Mouse (Mus musculus) adrenal gland, postnatal 36 days (tissue): Measurements from ENCODE around the gene Nrtn. TPM values are rescaled to one million over a fixed set of nuclear protein-coding genes. Genes with fewer than 3 reads are reported as not detected.

Source experiments
- DNase-seq, 2 experiments: peaks; one replicate each; pipeline ENCODE4 v3.0.0; 2021; ENCODE audit warnings: mixed read lengths in 1 of 2
- long read RNA-seq, 2 experiments: library from polyadenylated mRNA; stranded (forward); transcript quantifications; one replicate each; pipeline ENCODE4 v2.0.0; 2021; ENCODE audit warnings: borderline sequencing depth in 2 of 2
- total RNA-seq, 2 experiments: library from RNA; stranded (reverse); gene quantifications; 2 replicates each; pipeline ENCODE4 v1.2.3; 2021

The Nrtn gene
- total RNA-seq: 1 to 10 TPM; 3.8 to 5.4 TPM
- long read RNA-seq, experiment 1, transcript Nrtn-201 (3 exons, 1,023 nt): major isoform, 8 of 8 reads
- long read RNA-seq, experiment 1, partial matches to known transcripts: 0 of 8 reads
- long read RNA-seq, experiment 1, other reads (novel, unspliced or antisense): 0 of 8 reads
- long read RNA-seq, experiment 2, transcript Nrtn-201 (3 exons, 1,023 nt): major isoform, 9 of 9 reads
- long read RNA-seq, experiment 2, partial matches to known transcripts: 0 of 9 reads
- long read RNA-seq, experiment 2, other reads (novel, unspliced or antisense): 0 of 9 reads

- peak; percentile 96 for DNase-seq
Measured at GRCm38 (mm10) chr17:56757416-56758123, at the start of gene Nrtn. TSS of gene Nrtn (minus strand) at chr17:56757530.

- DNase-seq: peak; percentile 54 to 57
Measured at GRCm38 (mm10) chr17:56805784-56806183, 48.5 kb upstream of the Nrtn start.

DNA sequence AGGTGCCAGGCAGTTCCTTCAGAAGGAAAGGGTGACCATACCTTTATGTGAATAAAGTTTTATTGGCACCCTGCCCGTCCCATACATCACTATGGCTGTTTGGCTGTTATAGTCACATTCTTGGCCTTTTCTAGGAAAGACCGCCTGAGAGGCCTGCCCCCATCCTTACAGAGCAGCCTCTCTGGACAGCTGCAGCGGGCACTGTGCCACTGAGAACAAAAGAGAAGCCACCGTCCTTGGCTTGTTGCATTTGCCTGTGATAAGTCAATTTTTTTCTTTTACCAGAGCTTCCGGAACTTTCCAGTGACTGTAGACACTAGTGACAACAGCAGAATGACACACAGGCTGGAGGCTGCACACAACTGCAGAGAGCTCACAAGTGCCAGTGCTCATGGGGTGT is 47.6 kb upstream of the Nrtn start:
- DNase-seq: peak; percentile 78 to 79

DNA sequence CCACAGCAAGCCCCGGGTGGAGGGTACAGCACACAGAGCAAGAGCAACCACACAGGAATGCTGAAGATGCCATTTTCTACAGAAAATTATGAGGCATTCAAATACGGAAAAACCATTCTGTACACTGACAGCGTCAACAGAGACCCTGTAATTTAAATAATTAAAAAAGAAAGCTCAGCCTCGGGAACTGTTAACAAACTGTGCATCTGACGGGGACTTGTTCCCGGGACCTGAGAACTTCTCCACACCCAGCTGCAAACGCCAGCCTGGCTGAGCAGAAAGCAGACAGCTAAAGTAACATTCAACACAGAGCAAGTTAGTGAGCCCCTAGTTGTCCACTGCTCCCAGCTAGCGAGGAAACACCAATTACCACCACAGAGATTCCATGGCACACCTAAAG is 44.7 kb upstream of the Nrtn start:
- DNase-seq: no peak

DNA sequence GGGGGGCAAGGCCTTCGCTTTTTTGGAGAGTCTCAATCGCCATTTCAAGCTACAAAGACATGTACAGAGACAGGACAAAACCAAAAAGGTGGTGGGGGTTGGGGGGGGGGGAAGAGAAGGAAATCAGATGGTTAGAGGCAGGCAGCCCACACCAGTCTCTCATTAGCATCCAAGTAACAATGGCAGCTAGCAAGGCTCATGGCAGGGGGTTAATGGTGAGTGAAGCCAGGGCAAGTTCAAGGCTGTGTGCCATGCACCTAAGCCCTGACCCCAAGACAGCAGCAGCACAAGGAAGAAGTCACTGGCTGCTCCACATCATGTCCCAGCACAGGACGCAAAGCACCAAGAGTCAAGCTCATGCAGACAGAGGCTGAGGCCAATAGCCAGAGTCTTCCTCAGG is 41.9 kb upstream of the Nrtn start:
- DNase-seq: no peak

GRCm38 (mm10) chr17:56793614-56794319 is 36.4 kb upstream of the Nrtn start:
- no peak for DNase-seq

DNA sequence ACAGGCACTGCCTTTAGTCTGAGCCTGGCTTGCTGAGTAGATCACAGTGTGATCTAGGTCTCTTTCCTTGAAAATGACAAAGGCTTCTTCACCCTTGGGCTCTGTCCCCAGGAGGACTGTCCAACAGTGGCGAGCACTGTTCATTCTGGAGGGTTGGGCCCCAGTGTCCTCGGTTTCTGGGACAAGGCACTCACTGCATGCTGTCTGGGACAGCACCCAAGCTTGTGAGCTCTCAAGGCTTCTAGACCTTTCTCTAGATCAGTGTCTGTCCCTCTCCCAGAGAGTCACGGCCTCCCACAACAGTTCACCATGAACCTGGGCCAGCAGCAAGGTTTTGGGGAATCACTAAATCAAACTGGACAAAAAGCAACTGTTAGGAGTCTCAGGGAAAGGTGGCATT is 35.3 kb upstream of the Nrtn start:
- DNase-seq: peak in 1 of 2 experiments; percentile 51

DNA sequence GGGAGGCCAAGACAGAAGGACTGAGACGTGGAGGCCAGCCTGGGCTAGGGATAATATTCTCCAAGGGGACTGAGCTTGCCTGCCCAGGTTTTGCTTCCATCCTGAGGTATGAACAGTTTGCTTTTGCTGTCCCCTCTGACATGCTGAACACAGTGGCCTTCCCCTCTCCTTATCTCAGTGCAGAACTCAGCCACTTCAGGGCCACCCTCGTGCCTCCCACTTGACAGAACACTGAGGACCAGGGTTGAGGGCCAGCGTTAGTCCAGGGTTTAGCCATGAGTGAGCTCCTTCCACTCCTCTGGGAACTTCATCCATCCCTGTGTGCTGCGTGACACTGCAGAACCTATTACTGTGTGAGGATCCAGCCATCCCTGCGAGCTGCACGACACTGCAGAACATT is 32.0 kb upstream of the Nrtn start:
- DNase-seq: no peak

DNA sequence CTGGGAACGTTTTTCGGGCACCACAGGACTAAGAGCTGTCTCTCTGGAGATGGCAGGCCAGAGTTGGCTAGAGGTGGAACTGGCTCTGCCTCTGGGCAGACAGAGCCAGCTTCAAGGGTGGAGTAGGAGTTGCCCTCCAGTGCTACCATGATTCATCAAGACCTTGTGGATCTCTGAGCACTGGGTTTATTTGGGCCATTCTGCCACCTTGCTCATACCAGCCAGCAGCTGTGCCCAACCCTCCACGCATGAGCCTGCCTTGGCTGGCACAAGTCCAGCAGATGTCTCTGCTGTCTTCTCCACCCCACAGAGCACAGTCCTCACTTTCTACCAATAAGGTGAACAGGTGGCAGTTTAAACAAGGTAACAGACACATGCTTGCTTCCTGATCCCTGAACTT is 31.6 kb upstream of the Nrtn start:
- DNase-seq: peak; percentile 75 to 82

DNA sequence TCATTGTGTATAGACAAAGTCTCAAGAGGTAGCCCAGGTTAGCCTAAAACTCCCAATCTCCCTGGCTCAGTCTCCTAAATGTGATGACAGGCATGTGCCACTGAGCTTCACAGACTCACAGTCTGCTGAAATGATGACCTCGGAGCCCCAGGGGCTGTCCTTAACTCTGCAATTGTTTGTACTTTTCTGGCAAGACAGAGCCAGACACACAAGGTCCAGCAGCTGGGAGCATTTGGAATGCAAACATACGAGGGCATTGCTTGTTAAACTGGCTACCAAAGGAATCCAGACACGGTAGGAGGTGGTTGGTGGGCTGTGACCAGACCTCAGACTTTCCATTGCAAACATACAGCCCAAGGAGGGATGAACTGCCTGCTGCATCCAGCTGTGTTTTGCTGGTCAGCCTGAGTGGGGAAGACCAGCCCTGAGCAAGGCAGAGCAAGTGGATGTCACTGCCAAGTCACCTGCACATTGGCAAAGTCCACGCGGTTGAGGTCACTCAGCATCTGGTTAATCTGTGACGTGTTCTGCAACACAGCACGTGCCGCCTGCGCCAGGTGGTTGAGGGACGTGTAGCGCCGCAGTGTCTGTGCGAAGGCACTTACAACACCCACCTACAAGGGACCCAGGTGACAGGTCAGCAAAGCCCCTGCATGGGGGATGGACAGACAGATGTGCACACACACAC is 23.1 kb upstream of the Nrtn start:
- DNase-seq: no peak

DNA sequence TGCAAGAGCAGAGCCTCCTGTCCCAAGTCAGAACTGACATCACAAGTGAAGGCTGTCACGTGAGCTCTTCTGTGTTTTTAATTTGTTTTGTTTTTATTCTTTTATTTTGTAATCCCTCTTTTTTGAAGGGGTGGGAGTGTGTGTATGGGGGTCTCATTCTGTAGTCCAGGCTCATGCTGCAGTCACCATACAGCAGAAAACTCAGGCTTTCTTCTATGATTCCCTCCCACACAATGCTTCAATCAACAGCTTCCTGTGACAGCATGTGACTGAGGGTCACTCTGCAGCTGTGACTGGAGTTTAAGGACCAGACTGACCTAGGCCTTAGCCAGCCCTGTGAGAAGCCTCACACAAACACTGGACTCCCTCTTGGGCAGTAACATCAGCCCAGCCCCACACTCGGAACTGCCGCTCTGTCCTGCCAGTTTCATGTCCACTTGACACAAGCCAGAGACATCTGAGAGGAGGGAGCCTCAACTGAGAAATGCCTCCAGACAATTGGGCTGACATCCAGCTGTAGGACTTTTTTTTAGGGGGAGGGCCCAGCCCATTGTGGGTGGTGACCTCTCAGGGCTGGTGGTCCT is 21.5 kb upstream of the Nrtn start:
- no peak for DNase-seq

DNA sequence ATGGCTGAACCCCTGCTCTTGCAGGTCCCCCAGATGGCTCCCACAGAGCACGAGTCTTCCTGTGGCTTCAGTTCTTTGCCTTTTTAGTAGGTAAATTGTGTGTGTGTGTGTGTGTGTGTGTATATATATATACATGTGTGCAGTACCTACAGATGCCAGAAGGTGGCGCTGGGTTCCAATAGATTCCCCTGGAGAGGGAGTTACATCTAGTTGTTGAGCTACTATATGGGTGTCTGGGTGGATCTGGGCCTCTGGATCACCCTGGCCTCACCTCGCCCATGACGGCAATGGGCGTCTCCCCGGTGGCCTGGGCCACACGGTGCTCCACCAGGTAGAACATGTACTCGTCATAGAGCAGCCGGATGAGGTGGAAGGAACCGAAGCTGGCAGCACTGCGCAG is 20.2 kb upstream of the Nrtn start:
- DNase-seq: no peak

DNA sequence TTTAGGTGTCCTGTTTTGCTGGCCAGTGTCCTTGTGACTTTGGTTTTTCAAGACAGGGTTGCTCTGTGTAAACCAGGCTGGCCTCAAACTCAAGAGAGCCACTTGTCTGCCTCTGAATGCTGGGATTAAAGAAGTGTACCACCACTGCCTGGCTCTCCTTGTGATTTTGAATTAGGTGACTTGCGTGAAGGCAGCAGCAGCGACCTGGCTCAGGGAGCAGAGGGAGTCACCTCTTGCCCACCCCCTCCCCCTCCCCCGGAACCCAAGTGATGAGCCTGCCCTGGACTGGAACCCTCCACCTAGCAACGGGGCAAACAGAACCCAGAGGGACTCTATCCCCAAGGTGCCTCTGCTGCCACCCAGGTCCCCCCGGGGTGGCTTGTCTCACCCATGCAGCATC is 12.6 kb upstream of the Nrtn start, which contains the start of gene Prr22:
Prr22 (plus strand) TSS at position 301 of the 400 bp plus-strand sequence.
- no peak for DNase-seq

- DNase-seq: no peak
Measured at GRCm38 (mm10) chr17:56768941-56769340, 11.6 kb upstream of the Nrtn start.

- DNase-seq: no peak
Measured at GRCm38 (mm10) chr17:56767531-56768135, 10.3 kb upstream of the Nrtn start.

DNA sequence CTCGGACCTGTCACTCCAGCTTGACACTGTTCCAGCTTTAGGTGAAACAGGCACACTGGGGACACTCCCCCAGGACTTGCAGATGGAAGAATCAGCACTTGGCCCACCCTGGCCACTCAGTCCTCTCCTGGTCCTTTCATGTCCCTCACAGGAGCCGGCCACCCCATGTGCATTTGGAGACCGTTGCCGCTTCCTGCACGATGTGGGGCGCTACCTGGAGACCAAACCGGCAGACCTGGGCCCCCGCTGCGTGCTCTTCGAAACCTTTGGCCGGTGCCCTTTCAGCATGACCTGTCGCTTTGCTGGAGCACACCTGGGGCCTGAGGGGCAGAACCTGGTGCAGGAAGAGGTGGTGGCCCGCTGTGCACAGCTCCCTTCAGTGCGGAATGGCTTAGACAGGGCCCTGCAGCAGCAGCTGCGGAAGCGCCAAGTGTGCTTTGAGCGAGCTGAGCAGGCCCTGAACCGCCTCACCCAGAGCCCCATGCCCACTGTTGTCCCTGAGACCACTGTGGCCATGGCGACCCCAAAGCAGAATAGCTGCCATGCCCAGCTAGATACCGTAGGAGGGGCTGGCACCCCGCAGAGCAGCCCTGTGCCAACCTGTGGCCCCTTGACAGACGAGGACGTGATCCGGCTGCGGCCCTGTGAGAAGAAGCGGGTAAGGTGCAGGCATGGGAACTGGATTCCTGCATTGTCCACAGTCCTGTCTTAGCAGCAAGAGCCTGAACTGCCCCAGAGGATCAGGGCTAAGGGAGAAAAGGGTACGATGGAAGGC is 9.5 kb upstream of the Nrtn start:
- DNase-seq: peak in 1 of 2 experiments; percentile 7

DNA sequence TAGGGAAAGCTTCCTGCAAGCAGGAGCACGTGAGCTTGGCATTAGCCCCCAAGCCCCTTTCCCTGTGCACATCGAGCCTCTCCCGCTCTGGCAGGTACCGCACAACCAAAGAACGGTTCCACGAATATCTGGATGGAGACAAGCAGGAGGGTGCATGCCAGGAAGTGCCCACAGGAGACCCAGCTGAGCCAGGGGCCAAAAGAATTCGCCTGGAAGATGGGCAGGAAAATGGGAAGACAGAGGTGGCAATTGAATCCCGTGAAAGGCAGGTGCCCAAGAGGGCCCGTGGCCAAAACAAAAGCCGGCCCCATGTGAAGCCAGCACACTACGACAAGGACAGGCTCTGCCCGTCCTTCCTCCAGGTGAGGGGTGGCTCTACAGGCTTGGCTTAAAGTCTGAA is 8.1 kb upstream of the Nrtn start:
- peak in 1 of 2 experiments; percentile 26 for DNase-seq

- peak; percentile 85 to 87 for DNase-seq
Measured at GRCm38 (mm10) chr17:56764474-56765354, 7.4 kb upstream of the Nrtn start, which contains the start of gene Dus3l. TSS of gene Dus3l (plus strand) at chr17:56764757.

DNA sequence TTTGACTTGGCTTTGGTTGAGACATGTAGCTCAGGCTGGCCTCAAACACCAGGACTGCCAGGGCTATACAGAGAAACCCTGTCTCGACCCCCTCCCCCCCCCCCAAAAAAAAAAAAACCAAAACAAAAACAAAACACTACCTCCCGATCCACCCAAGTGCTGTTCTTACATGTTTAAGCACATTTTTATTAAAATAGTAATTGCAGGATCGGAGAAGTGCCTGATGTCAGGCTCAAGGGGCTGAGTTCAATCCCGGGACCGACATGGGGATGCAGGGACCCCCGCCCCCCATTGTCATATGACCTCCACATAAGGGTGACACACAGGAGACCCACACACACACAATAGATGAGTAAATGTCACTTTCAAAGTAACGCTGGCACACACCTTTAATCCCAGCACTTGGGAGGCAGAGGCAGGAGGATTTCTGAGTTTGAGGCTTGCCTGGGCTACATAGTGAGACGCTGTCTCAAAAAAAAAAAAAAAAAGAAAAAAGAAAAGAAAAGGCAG is 6.5 kb upstream of the Nrtn start:
- peak in 1 of 2 experiments; percentile 7 for DNase-seq
